Mouse (Mus musculus): ENCODE results near the gene Tmcc3. TPM values are rescaled to one million over a fixed set of nuclear protein-coding genes. Genes with fewer than 3 reads are reported as not detected.

Tmcc3 gene
- polyA plus RNA-seq, 1 experiment, result 0.01 TPM

DNA sequence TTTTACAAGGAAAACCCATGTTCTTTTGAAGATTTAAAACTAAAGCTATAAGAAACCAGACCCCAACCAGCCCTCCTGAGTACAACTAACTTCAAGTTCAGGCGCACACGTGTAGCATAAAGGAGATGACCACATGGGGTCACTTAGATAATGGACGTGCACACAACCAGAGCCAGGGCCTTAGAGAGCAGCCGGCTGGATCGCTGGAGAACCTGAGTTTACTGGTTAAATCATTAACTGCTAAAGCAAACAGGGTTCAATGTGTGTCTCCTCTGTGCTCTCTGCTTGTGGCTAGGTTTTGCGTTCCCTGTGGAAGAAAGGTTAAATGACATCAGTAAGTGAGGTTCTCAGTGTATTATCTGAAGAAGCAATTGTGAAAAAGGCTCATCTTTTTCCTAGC is 234.9 kb downstream of the Tmcc3 start:
- Histone ChIP-seq H3K9me3 (ENCODE audit: control insufficient read depth, low read length) (peaks cover 8% of the 10 kb centered on the region; the same call in 1 of the 2 replicates), H3K27me3 (ENCODE audit: control insufficient read depth) (no peaks in the 10 kb centered on the region), H3K4me3 (replicated peaks) (no peak overlapping the region), H3K36me3 (ENCODE audit: control insufficient read depth) (no peaks in the 10 kb centered on the region), H3K4me1 (ENCODE audit: control insufficient read depth) (peaks cover 7% of the 10 kb centered on the region)
- TF ChIP-seq TAL1 (IDR thresholded peaks at IDR 0.05; ENCODE audit: low read length) (no peak), GATA1 (IDR thresholded peaks at IDR 0.05; ENCODE audit: low read length) (no peak)

DNA sequence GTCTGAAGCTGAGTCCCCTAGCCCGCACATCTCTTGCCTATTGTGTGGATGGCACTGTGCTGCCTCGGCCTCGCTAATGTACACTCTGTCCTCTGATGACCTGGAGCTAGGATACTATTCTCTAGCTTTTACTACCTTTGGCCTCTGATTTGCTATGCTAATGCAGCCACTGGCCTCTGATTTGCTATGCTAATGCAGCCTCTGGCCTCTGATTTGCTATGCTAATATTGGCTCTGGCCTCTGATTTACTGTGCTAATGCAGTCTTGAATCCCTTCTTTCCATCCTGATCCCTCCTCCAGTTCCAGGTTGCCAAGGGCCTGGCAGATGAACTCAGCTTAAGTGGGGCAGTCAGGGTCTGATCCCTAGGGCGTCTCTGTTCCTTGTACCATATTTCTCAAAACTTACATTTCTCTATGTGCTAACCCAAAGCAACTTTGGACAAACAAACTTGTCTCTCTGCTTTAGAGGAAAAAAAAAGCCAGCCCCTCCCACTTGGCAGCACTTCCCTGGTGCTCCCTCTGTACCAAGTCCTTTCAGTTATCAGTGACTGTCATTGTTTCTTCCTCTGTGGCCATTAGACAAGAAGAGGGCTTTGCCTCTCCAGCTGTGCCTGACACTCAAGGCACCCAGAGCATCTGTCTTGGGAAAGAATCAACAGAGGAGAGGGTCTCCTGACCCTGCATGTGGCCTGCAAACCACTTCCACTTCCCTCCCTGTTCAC is 237.9 kb downstream of the Tmcc3 start:
- Histone ChIP-seq H3K27me3 (ENCODE audit: control insufficient read depth) (no peaks in the 10 kb centered on the region), H3K9me3 (ENCODE audit: control insufficient read depth, low read length) (no peaks in the 10 kb centered on the region), H3K36me3 (ENCODE audit: control insufficient read depth) (no peaks in the 10 kb centered on the region), H3K4me1 (ENCODE audit: control insufficient read depth) (peaks cover 7% of the 10 kb centered on the region), H3K4me3 (replicated peaks) (no peak overlapping the region)
- TF ChIP-seq TAL1 (IDR thresholded peaks at IDR 0.05; ENCODE audit: low read length), result no peak
- TF ChIP-seq GATA1 (IDR thresholded peaks at IDR 0.05; ENCODE audit: low read length), result no peak

DNA sequence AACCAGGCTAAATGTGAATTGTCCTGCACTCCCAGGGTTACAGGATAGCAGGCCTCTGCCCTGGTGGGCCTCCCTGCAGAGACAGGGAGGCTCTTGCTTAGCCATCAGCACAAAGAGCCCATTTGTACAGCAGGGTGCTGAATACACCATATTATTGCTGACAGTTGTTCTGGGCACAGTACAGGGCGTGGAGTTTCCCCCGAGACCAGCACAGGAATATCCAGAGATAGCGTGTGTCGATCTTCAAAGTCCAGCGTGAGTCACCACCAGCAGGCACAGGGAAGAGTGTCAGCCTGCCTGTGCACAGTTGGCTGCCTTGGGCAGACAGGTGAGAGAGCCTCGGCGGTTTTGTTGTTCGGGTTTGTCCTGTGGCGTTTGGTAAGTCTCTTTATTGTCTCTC is 238.9 kb downstream of the Tmcc3 start:
- no peak for TF ChIP-seq GATA1 (IDR thresholded peaks at IDR 0.05; ENCODE audit: low read length)
- no peak for TF ChIP-seq TAL1 (IDR thresholded peaks at IDR 0.05; ENCODE audit: low read length)
- H3K4me3 ChIP-seq (replicated peaks), result no peak overlapping the region
- peaks cover 7% of the 10 kb centered on the region for H3K4me1 ChIP-seq (ENCODE audit: control insufficient read depth)
- no peaks in the 10 kb centered on the region for H3K27me3 ChIP-seq (ENCODE audit: control insufficient read depth)
- H3K36me3 ChIP-seq (ENCODE audit: control insufficient read depth), result no peaks in the 10 kb centered on the region
- H3K9me3 ChIP-seq (ENCODE audit: control insufficient read depth, low read length), result no peaks in the 10 kb centered on the region

DNA sequence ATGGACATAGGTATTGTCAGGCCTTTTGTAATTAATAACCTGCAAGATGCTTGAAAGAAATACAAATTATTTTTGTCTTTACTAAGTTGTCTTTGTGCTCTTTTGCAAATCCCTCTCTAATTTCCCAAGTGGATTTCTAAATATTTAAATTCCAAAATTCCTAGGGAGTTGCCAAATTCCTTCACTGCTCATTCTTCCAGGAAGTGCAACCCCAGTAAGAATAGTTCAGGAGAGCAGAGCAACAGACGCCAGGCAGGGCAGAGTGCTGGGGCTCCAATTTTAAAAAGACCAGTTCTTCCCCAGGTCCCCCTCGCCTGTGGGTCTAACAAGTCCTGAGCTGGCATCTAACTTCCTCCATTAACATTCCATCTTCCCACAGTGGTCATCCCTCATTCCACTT is 239.3 kb downstream of the Tmcc3 start:
- H3K27me3 ChIP-seq (ENCODE audit: control insufficient read depth), result no peaks in the 10 kb centered on the region
- no peaks in the 10 kb centered on the region for H3K36me3 ChIP-seq (ENCODE audit: control insufficient read depth)
- no peak overlapping the region for H3K4me3 ChIP-seq (replicated peaks)
- no peaks in the 10 kb centered on the region for H3K9me3 ChIP-seq (ENCODE audit: control insufficient read depth, low read length)
- no peak for TF ChIP-seq TAL1 (IDR thresholded peaks at IDR 0.05; ENCODE audit: low read length)
- no peak for TF ChIP-seq GATA1 (IDR thresholded peaks at IDR 0.05; ENCODE audit: low read length)
- H3K4me1 ChIP-seq (ENCODE audit: control insufficient read depth), result peaks cover 4% of the 10 kb centered on the region; the same call in 1 of the 2 replicates

DNA sequence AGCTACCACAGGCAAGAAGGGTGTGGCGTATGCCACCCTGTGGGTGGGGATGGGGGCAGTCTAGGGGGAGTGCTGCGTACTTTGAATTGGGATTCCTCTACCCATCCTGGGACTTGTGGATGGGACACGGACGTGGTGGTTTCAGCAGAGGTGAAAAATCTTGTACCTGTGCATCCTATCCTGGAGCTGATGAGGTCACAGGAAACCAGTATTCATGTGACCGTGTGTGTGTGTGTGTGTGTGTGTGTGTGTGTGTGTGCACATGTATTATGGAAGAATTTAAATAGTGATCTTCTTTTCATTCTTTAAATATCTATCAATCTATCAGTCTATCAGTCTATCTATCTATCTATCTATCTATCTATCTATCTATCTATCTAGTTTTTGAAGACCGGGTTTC is 239.8 kb downstream of the Tmcc3 start:
- Histone ChIP-seq H3K4me1 (ENCODE audit: control insufficient read depth) (peaks cover 2% of the 10 kb centered on the region; the same call in 1 of the 2 replicates), H3K9me3 (ENCODE audit: control insufficient read depth, low read length) (no peaks in the 10 kb centered on the region), H3K4me3 (replicated peaks) (no peak overlapping the region), H3K36me3 (ENCODE audit: control insufficient read depth) (no peaks in the 10 kb centered on the region), H3K27me3 (ENCODE audit: control insufficient read depth) (no peaks in the 10 kb centered on the region)
- TF ChIP-seq TAL1 (IDR thresholded peaks at IDR 0.05; ENCODE audit: low read length), result no peak
- TF ChIP-seq GATA1 (IDR thresholded peaks at IDR 0.05; ENCODE audit: low read length), result no peak

DNA sequence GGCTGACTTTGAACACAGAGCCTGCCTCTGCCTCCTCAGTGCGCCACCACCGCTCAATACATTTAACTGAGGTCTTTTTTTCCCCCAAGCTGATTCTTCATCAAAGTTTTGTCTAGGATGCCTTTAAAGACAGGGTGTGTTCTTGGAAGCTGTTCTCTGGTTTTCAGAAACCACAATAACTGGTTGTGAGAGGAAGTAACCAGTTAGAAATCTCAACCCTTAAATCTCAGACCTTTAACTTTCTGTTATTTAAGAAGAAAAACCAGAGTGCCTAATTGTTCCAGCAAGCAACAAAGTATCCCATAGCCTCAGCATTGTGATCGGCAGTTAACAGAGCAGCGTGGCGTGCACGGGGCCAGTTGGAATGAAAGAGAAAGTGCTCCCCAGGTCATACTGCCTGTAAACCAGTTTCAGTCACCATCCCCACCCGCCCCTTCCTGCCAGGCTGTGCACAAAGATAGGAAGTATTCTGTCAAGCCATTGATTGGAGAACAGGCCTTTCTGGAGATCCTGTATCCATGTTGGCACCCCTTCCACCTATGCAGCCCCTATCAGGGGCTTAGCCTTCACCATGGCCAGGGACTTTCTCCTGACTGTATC is 240.3 kb downstream of the Tmcc3 start:
- Histone ChIP-seq H3K9me3 (ENCODE audit: control insufficient read depth, low read length) (no peaks in the 10 kb centered on the region), H3K27me3 (ENCODE audit: control insufficient read depth) (no peaks in the 10 kb centered on the region), H3K4me1 (ENCODE audit: control insufficient read depth) (peaks cover 2% of the 10 kb centered on the region; the same call in 1 of the 2 replicates), H3K36me3 (ENCODE audit: control insufficient read depth) (no peaks in the 10 kb centered on the region), H3K4me3 (replicated peaks) (no peak overlapping the region)
- TF ChIP-seq GATA1 (IDR thresholded peaks at IDR 0.05; ENCODE audit: low read length), result no peak
- TF ChIP-seq TAL1 (IDR thresholded peaks at IDR 0.05; ENCODE audit: low read length), result no peak

DNA sequence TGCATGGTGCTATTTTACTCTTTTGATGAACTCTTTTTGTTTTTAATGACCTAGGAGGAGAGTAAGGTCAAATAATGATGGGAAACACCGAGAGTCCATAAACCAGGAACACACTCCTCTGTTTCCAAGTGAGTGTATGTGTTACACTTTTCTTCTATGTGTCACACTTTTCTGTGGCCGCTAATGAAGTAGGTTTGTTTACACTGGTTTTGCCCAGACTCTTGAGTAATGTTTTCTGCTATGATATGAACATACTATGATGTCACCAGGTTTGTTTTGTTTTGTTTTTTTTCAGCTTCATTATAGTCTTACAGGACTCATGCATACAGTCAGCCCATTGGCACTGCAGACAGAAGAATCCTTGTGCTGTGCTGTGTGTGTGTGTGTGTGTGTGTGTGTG is 243.6 kb downstream of the Tmcc3 start:
- Histone ChIP-seq H3K4me1 (ENCODE audit: control insufficient read depth) (no peaks in the 10 kb centered on the region), H3K9me3 (ENCODE audit: control insufficient read depth, low read length) (no peaks in the 10 kb centered on the region), H3K4me3 (replicated peaks) (no peak overlapping the region), H3K27me3 (ENCODE audit: control insufficient read depth) (no peaks in the 10 kb centered on the region), H3K36me3 (ENCODE audit: control insufficient read depth) (no peaks in the 10 kb centered on the region)
- no peak for TF ChIP-seq GATA1 (IDR thresholded peaks at IDR 0.05; ENCODE audit: low read length)
- TF ChIP-seq TAL1 (IDR thresholded peaks at IDR 0.05; ENCODE audit: low read length), result no peak

DNA sequence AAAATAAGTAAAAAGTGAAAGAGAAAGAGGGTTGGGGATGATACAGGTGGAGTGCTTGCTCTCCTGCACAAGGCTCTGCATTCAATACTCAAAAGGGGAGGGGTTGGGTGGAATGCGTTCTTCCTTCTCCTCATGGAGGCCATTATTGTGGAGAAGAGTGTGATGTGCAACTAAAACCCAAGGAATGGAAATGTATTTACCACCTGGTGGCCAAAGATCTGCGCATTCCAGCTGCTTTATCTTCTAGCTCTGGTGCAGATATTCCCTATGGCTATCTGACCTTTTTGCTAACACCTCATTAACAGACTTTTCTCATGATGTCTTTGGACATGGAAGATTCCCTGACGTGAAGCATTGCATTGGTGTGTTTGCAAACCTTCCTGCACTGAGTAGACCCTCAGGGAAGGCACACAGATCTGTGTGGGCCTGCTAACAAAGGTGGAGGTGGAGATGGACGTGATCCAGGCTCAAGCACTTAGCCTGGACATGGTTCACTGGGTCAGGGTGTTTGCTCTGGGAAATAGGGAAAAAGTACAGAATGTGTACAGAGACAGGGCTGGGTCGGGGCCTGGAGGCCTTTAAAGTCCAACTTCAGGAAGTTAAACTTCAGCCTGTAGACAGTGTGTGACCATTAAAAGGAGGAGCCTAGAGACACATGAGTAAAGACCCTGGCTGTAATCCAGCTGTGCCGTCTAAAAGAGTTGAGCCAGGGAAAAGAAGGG is 245.8 kb downstream of the Tmcc3 start:
- H3K4me3 ChIP-seq (replicated peaks), result no peak overlapping the region
- TF ChIP-seq TAL1 (IDR thresholded peaks at IDR 0.05; ENCODE audit: low read length) (no peak), GATA1 (IDR thresholded peaks at IDR 0.05; ENCODE audit: low read length) (no peak)
- peaks cover 5% of the 10 kb centered on the region for H3K4me1 ChIP-seq (ENCODE audit: control insufficient read depth)
- H3K9me3 ChIP-seq (ENCODE audit: control insufficient read depth, low read length), result no peaks in the 10 kb centered on the region
- H3K27me3 ChIP-seq (ENCODE audit: control insufficient read depth), result no peaks in the 10 kb centered on the region
- H3K36me3 ChIP-seq (ENCODE audit: control insufficient read depth), result no peaks in the 10 kb centered on the region

DNA sequence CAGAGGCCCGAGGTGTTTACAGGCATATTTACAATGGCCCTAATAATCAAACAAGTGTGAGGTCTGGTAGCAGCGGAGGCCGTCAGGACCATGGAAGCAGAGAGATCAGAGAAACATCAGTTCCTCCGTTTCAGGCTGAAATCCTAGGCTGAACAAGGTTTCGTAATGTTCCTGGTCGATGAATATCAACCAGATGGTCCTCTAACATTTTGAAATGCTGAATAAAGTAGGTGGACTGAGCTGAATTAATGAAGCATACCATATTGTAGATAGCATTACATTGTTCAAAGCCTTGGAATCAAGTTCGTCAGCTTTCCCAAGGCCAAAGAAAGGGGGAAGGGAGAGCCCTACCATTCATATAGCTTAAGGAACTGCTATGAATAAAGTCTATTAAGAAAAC is 247.1 kb downstream of the Tmcc3 start:
- H3K36me3 ChIP-seq (ENCODE audit: control insufficient read depth), result no peaks in the 10 kb centered on the region
- no peaks in the 10 kb centered on the region for H3K27me3 ChIP-seq (ENCODE audit: control insufficient read depth)
- no peaks in the 10 kb centered on the region for H3K9me3 ChIP-seq (ENCODE audit: control insufficient read depth, low read length)
- H3K4me3 ChIP-seq (replicated peaks), result no peak overlapping the region
- no peak for TF ChIP-seq TAL1 (IDR thresholded peaks at IDR 0.05; ENCODE audit: low read length)
- no peak for TF ChIP-seq GATA1 (IDR thresholded peaks at IDR 0.05; ENCODE audit: low read length)
- H3K4me1 ChIP-seq (ENCODE audit: control insufficient read depth), result peaks cover 5% of the 10 kb centered on the region

Measured in erythroblast, embryonic 14.5 days (primary cell).